Mouse (Mus musculus) cortical plate, adult 2 months (tissue): Measurements from ENCODE around the gene Arhgef7.

Source experiments
- CTCF ChIP-seq: fragments of 200-500 bp; IDR thresholded peaks from 2 replicates; pipeline ENCODE4 v1.5.1; 2011; ENCODE audit warnings: mild to moderate bottlenecking, control low read depth, low read length; ENCODE audit not compliant: insufficient read depth; ENCODE audit errors: extremely low read depth
- POLR2A ChIP-seq: fragments of 200-500 bp; IDR thresholded peaks from 2 replicates; pipeline ENCODE4 v1.6.1; 2011; ENCODE audit warnings: mild to moderate bottlenecking, low read length, control low read depth; ENCODE audit not compliant: insufficient read depth; ENCODE audit errors: extremely low read depth

- no peak for TF ChIP-seq CTCF
- no peak for TF ChIP-seq POLR2A
Observed at GRCm38 (mm10) chr8:11705818-11706217, 21.7 kb upstream of the Arhgef7 start.
